Mouse (Mus musculus): ENCODE results near the gene Isoc2a. TPM values are rescaled to one million over a fixed set of nuclear protein-coding genes. Genes with fewer than 3 reads are reported as not detected.
"Not testable (repeated sequence)": the region's sequence is repeated elsewhere in the genome, so short reads cannot be mapped to it uniquely, and the experiment has no call there.

Isoc2a gene
- polyA plus RNA-seq, 1 experiment = 4.3 TPM

DNA sequence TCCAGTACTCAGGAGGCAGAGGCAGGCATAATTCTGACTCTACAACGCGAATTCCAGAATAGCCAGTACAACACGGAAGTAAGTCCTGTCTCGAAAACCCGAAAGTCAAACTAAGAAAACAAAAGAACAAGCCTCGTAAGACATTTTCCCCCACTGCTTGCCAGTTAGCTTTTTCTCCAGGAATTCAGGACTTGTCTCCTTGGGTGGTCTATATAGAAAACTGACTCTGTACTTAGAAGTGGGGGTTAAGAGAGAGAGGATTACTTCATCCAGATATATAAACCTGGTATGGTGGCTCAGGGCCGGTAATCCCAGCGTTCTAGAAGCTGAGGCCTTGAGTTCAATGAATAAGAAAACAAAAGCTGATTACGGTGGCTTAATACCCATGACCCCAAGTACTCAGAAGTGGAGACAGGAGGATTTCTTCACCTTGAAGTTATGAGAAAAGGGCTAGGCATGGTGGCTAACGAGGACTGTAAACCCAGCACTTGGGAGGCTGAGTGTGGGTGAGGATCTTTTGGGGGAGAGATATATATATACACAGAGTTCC, 10.2 kb upstream of the Isoc2a start:
- H3K9ac ChIP-seq (ENCODE audit: low read depth, poor library complexity, severe bottlenecking) = peak overlapping the region; percentile 65
- H3K9me3 ChIP-seq (replicated peaks; ENCODE audit: control insufficient read depth, insufficient read depth, low read length, poor library complexity, severe bottlenecking) = no peaks in the 10 kb centered on the region
- H3K36me3 ChIP-seq (ENCODE audit: control insufficient read depth, insufficient read depth, low read length, poor library complexity, severe bottlenecking) = no peaks in the 10 kb centered on the region
- no peak for TF ChIP-seq POLR2A (IDR thresholded peaks at IDR 0.05; ENCODE audit: insufficient read depth, low read length)
- TF ChIP-seq EP300 (IDR thresholded peaks at IDR 0.05; ENCODE audit: insufficient read depth, low read depth, low read length) = no peak
- TF ChIP-seq CTCF (IDR thresholded peaks at IDR 0.05; ENCODE audit: low read depth, low read length) = no peak
- H3K4me3 ChIP-seq (ENCODE audit: low read depth, low read length) = peak overlapping the region; percentile 92
- peak overlapping the region; percentile 5; the same call in 1 of the 2 replicates for H3K27ac ChIP-seq (ENCODE audit: insufficient read depth, low read length)
- H3K27me3 ChIP-seq (ENCODE audit: control insufficient read depth, insufficient read depth, low read length, poor library complexity, severe bottlenecking) = no peaks in the 10 kb centered on the region
- no peaks in the 10 kb centered on the region for H3K4me1 ChIP-seq (ENCODE audit: control insufficient read depth, insufficient read depth, low read length)

DNA sequence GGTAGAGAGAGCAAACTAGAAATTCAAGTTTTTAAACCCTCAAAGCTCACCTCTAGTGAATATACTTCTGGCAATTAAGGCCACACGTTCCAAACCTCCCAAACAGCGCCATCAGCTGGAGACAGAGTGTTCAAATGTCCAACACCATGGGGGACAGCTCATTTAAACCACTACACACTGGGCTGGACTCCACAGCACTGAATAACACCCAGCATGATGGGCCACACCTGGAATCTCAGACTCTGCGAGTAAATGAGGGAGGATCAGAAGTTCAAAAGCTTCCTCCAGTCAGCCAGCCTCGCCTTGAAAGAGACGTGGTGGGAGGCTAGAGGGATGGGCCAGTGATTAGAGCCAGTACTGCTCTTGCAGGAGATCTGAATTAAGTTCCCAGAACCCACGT, 6.8 kb upstream of the Isoc2a start, which contains the start of gene Isoc2b:
TSS of gene Isoc2b (minus strand) at position 126 of the 400 bp plus-strand sequence.
- H3K9ac ChIP-seq (ENCODE audit: low read depth, poor library complexity, severe bottlenecking) = no peak within 1 kb of the TSS
- TF ChIP-seq POLR2A (IDR thresholded peaks at IDR 0.05; ENCODE audit: insufficient read depth, low read length) (no peak), EP300 (IDR thresholded peaks at IDR 0.05; ENCODE audit: insufficient read depth, low read depth, low read length) (no peak), CTCF (IDR thresholded peaks at IDR 0.05; ENCODE audit: low read depth, low read length) (no peak)

DNA sequence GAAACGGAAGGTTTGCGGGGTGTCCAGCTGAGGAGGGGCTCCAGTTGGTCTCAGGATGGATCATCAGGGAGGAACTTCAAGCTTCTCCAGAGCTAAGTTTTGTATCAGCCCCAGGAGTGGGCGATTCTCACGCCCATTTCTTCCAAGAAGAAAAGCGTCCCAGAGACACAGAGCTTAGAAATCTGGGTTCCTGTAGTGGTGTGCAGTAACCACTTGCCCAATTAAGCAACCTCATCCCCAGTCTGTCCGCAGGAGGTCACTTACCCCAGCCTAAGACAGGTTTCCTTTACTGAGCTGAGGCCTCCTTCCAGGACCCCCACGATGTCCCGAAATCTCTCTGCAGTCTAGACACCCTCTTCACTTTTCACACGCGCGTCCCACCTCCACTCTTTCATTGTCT, 273 bp downstream of the Isoc2a start:
- Histone ChIP-seq H3K36me3 (ENCODE audit: control insufficient read depth, insufficient read depth, low read length, poor library complexity, severe bottlenecking) (no peaks in the 10 kb centered on the region), H3K27me3 (ENCODE audit: control insufficient read depth, insufficient read depth, low read length, poor library complexity, severe bottlenecking) (no peaks in the 10 kb centered on the region), H3K4me3 (ENCODE audit: low read depth, low read length) (peak overlapping the region; percentile 80), H3K9me3 (replicated peaks; ENCODE audit: control insufficient read depth, insufficient read depth, low read length, poor library complexity, severe bottlenecking) (no peaks in the 10 kb centered on the region; the same call in 1 of the 2 replicates), H3K27ac (ENCODE audit: insufficient read depth, low read length) (no peak overlapping the region), H3K9ac (ENCODE audit: low read depth, poor library complexity, severe bottlenecking) (peak overlapping the region; percentile 11), H3K4me1 (ENCODE audit: control insufficient read depth, insufficient read depth, low read length) (no peaks in the 10 kb centered on the region)
- no peak for TF ChIP-seq CTCF (IDR thresholded peaks at IDR 0.05; ENCODE audit: low read depth, low read length)
- no peak for TF ChIP-seq POLR2A (IDR thresholded peaks at IDR 0.05; ENCODE audit: insufficient read depth, low read length)
- TF ChIP-seq EP300 (IDR thresholded peaks at IDR 0.05; ENCODE audit: insufficient read depth, low read depth, low read length) = no peak

More for the DNA sequence above, 6.8 kb upstream of the Isoc2a start, which contains the start of gene Isoc2b:
- Histone ChIP-seq H3K36me3 (ENCODE audit: control insufficient read depth, insufficient read depth, low read length, poor library complexity, severe bottlenecking) (no peaks in the 10 kb centered on the region), H3K27ac (ENCODE audit: insufficient read depth, low read length) (no peak within 1 kb of the TSS), H3K27me3 (ENCODE audit: control insufficient read depth, insufficient read depth, low read length, poor library complexity, severe bottlenecking) (no peaks in the 10 kb centered on the region), H3K4me3 (ENCODE audit: low read depth, low read length) (no peak within 1 kb of the TSS), H3K9me3 (replicated peaks; ENCODE audit: control insufficient read depth, insufficient read depth, low read length, poor library complexity, severe bottlenecking) (no peaks in the 10 kb centered on the region), H3K4me1 (ENCODE audit: control insufficient read depth, insufficient read depth, low read length) (no peaks in the 10 kb centered on the region)

DNA sequence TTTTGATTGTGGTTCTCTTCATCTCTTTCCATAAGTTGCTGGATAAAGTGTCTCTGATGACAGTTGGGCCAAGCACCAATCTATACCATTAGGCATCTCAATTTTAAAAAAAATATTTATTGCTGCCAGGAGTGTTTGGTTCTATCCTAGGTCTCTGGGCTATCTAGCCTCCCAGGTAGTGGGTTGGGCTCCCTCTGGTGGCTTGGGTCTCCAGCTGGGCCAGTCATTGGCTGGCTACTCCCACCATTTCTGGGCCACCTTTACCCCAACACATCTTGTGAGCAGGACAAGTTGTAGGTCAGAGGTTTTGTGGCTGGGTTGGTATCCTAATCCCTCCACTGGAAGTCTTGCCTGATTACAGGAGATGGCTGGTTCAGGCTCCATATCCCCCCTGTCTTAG, 1.2 kb downstream of the Isoc2a start:
- Histone ChIP-seq H3K9ac (ENCODE audit: low read depth, poor library complexity, severe bottlenecking) (0 out of 2 replicates have a peak overlapping the region, but pooled peaks have one; percentile 11), H3K4me3 (ENCODE audit: low read depth, low read length) (no peak overlapping the region), H3K27me3 (ENCODE audit: control insufficient read depth, insufficient read depth, low read length, poor library complexity, severe bottlenecking) (no peaks in the 10 kb centered on the region), H3K36me3 (ENCODE audit: control insufficient read depth, insufficient read depth, low read length, poor library complexity, severe bottlenecking) (no peaks in the 10 kb centered on the region; the same call in 1 of the 2 replicates), H3K4me1 (ENCODE audit: control insufficient read depth, insufficient read depth, low read length) (no peaks in the 10 kb centered on the region), H3K9me3 (replicated peaks; ENCODE audit: control insufficient read depth, insufficient read depth, low read length, poor library complexity, severe bottlenecking) (no peaks in the 10 kb centered on the region; the same call in 1 of the 2 replicates), H3K27ac (ENCODE audit: insufficient read depth, low read length) (no peak overlapping the region)
- TF ChIP-seq CTCF (IDR thresholded peaks at IDR 0.05; ENCODE audit: low read depth, low read length) (peak; percentile 56), EP300 (IDR thresholded peaks at IDR 0.05; ENCODE audit: insufficient read depth, low read depth, low read length) (no peak), POLR2A (IDR thresholded peaks at IDR 0.05; ENCODE audit: insufficient read depth, low read length) (no peak)

DNA sequence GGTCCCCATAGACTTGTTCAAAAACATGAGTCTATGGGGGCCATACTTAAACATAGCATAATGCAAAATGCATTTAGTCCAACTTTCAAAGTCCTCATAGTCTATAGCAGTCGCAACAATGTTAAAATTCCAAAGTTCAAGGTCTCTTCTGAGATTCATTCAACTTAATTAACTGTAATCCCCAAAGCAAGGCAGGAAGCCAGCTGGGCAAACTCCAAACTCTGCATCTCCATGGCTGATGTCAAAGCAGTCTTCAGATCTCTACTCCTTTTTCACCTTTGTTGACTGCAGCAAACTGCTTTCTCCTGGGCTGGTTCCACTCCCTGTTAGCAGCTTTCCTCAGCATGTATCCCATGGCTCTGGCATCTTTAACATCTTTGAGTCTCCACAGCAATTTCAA, 2.1 kb downstream of the Isoc2a start:
- not testable (repeated sequence) for H3K27me3 ChIP-seq (ENCODE audit: control insufficient read depth, insufficient read depth, low read length, poor library complexity, severe bottlenecking); H3K4me1 ChIP-seq (ENCODE audit: control insufficient read depth, insufficient read depth, low read length); H3K4me3 ChIP-seq (ENCODE audit: low read depth, low read length); H3K27ac ChIP-seq (ENCODE audit: insufficient read depth, low read length); H3K9ac ChIP-seq (ENCODE audit: low read depth, poor library complexity, severe bottlenecking); H3K36me3 ChIP-seq (ENCODE audit: control insufficient read depth, insufficient read depth, low read length, poor library complexity, severe bottlenecking); H3K9me3 ChIP-seq (replicated peaks; ENCODE audit: control insufficient read depth, insufficient read depth, low read length, poor library complexity, severe bottlenecking)

DNA sequence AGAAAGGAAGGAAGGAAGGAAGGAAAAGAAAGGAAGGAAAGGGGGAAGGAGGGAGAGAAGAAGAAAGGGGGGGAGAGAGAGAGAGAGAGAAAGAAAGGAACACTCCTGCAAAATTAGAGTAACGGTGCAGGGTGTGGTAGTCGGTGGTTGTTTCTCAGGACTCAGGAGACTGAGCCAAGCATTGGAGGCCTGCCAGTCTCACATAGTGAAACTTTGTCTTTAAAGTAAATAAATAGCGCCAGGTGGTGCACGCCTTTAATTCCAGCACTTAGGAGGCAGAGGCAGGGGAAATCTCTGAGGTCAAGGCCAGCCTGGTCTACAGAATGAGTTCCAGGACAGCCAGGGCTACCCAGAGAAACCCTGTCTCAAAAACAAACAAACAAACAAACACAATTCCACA, 9.7 kb downstream of the Isoc2a start:
- no peaks in the 10 kb centered on the region for H3K27me3 ChIP-seq (ENCODE audit: control insufficient read depth, insufficient read depth, low read length, poor library complexity, severe bottlenecking)

More for the DNA sequence above, 9.7 kb downstream of the Isoc2a start:
- Histone ChIP-seq H3K27ac (ENCODE audit: insufficient read depth, low read length) (no peak overlapping the region), H3K4me3 (ENCODE audit: low read depth, low read length) (no peak overlapping the region), H3K9me3 (replicated peaks; ENCODE audit: control insufficient read depth, insufficient read depth, low read length, poor library complexity, severe bottlenecking) (no peaks in the 10 kb centered on the region; the same call in 1 of the 2 replicates), H3K36me3 (ENCODE audit: control insufficient read depth, insufficient read depth, low read length, poor library complexity, severe bottlenecking) (no peaks in the 10 kb centered on the region; the same call in 1 of the 2 replicates), H3K9ac (ENCODE audit: low read depth, poor library complexity, severe bottlenecking) (no peak overlapping the region), H3K4me1 (ENCODE audit: control insufficient read depth, insufficient read depth, low read length) (no peaks in the 10 kb centered on the region)
- TF ChIP-seq EP300 (IDR thresholded peaks at IDR 0.05; ENCODE audit: insufficient read depth, low read depth, low read length) (no peak), CTCF (IDR thresholded peaks at IDR 0.05; ENCODE audit: low read depth, low read length) (no peak), POLR2A (IDR thresholded peaks at IDR 0.05; ENCODE audit: insufficient read depth, low read length) (no peak)
